Mouse (Mus musculus) midbrain, embryonic 10.5 days (tissue): ENCODE results near the gene Fam104a. TPM values are rescaled to one million over a fixed set of nuclear protein-coding genes. Genes with fewer than 3 reads are reported as not detected.
A peak's percentile ranks its signal among the peaks of the same experiment; 100 is the strongest.

ENCODE experiments used
- DNase-seq: peaks from one replicate; pipeline ENCODE4 v3.0.0-alpha.2; 2017; ENCODE audit warnings: low spot score
- H3K27ac ChIP-seq: fragments of 300-500 bp; sonication (generic); replicated peaks from 2 replicates; pipeline ENCODE4 v1.5.1; 2016; ENCODE audit warnings: mild to moderate bottlenecking
- H3K27me3 ChIP-seq: fragments of 300-500 bp; sonication (generic); 2 replicates; pipeline ENCODE4 v1.6.1; 2016; ENCODE audit warnings: low read depth, mild to moderate bottlenecking; ENCODE audit not compliant: poor library complexity, severe bottlenecking
- H3K36me3 ChIP-seq: fragments of 300-500 bp; sonication (generic); 2 replicates; pipeline ENCODE4 v1.6.1; 2016; ENCODE audit warnings: mild to moderate bottlenecking, moderate library complexity
- H3K4me1 ChIP-seq: fragments of 300-500 bp; sonication (generic); 2 replicates; pipeline ENCODE4 v1.6.1; 2016
- H3K4me3 ChIP-seq: fragments of 300-500 bp; sonication (generic); 2 replicates; pipeline ENCODE4 v1.5.1; 2016; ENCODE audit warnings: mild to moderate bottlenecking, moderate library complexity
- H3K9me3 ChIP-seq: fragments of 300-500 bp; sonication (generic); replicated peaks from 2 replicates; pipeline ENCODE4 v1.6.1; 2016; ENCODE audit warnings: mild to moderate bottlenecking
- WGBS: fragments of 180-500 bp; shearing (Covaris S2); methylation state at CpG from one replicate; pipeline ENCODE4 v1.1.7; 2016; 5-methylcytosine and 5-hydroxymethylcytosine counted together
- polyA plus RNA-seq: library from polyadenylated mRNA; unstranded; fragments of >200 nt; fragmentation: Nextera tagmentation; extraction: Ambion mirVana; gene quantifications from 2 replicates; pipeline ENCODE4 v1.2.1, GENCODE M21; 2016

The Fam104a gene
- polyA plus RNA-seq, 1 experiment from 2014 or later, result 60.9 TPM

DNA sequence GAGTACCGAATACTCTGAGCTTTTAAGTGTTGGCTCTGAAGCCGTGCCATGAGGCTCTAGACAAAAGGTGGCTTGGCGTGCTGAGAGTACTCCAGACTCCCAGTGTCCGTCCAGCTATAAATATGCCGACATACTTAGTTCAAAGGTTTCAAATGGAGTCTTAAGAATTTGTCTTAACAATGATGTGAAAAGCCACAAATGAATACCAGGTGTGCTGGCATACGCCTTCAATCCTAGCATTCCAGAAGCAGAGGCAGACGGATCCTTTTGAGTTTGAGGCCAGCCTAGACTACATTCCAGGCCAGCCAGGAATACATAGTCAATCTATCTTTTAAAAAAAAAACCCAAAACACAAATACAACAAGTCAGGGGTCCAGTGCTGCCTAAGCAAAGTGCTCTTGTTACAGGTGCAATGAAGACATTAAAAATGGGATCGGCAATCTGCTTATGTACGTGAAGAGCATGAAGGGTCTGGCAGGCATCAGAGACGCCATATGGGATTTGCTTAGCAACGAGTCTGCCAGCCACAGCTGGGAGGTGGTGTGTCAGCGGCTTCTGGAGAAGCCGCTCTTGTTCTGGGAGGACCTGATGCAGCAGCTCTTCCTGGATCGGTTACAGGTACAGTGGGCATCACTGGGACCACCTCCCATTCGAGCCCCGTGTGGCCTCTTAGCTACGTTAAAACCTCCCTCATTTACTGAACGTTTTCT, 29.2 kb downstream of the Fam104a start:
- H3K36me3 ChIP-seq, result peaks cover 82% of the 10 kb centered on the region

DNA sequence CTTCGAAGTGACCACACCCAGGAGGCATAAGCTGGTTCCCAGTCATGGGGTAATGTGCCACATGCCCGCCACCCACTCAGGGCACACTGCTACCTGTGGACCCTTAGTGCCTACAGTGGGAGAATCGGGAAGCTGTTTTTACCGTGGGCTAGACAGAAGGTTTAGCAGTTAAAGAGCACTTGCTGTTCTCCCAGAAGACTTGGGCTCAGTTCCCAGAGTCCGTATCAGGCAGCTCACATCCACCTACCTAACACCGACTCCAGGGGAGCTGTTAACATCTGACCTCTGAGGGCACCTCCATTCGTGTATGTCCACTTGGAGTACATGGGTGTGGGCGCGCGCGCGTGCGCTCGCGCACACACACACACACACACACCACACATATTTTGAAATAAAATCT, 29.9 kb downstream of the Fam104a start:
- Histone ChIP-seq H3K36me3 (peaks cover 76% of the 10 kb centered on the region), H3K4me1 (peaks cover 35% of the 10 kb centered on the region)
- WGBS, result 94% methylated on average over 15 of the region's 15 CpGs

More for the DNA sequence above, 29.2 kb downstream of the Fam104a start:
- Histone ChIP-seq H3K27ac (no peak overlapping the region), H3K4me3 (no peak overlapping the region), H3K9me3 (no peaks in the 10 kb centered on the region), H3K4me1 (peaks cover 32% of the 10 kb centered on the region), H3K27me3 (no peaks in the 10 kb centered on the region)
- DNase-seq, result no peak
- 88% methylated on average over 18 of the region's 18 CpGs for WGBS

DNA sequence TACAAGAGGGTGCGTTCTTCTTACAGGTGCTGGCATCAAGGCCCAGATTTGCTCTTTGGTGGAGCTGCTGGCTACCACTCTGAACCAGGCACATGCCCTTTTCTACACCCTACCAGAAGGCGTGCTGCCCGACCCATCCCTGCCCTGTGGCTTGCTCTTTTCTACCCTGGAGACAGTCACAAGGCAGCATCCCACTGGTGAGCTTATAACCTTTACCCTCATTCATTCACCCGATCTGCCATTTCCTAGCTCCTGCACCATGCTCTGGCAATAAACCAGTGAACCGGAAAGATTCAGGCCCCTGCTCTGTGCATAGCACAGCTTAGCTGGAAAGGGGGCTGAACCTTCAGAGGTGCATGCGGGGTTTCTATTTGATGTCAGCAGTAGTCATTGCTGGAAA, 31.4 kb downstream of the Fam104a start:
- no peak for DNase-seq
- H3K27me3 ChIP-seq, result peaks cover 5% of the 10 kb centered on the region; the same call in 1 of the 2 replicates
- 93% methylated on average over 6 of the region's 6 CpGs for WGBS
- H3K9me3 ChIP-seq, result no peaks in the 10 kb centered on the region
- no peak overlapping the region for H3K4me3 ChIP-seq
- H3K27ac ChIP-seq, result 0 out of 2 replicates have a peak overlapping the region, but pooled peaks have one; percentile 43
- H3K4me1 ChIP-seq, result peaks cover 48% of the 10 kb centered on the region
- H3K36me3 ChIP-seq, result peaks cover 60% of the 10 kb centered on the region

More for the DNA sequence above, 29.9 kb downstream of the Fam104a start:
- H3K27me3 ChIP-seq, result no peaks in the 10 kb centered on the region
- H3K27ac ChIP-seq, result no peak overlapping the region
- no peak for DNase-seq
- H3K4me3 ChIP-seq, result no peak overlapping the region
- no peaks in the 10 kb centered on the region for H3K9me3 ChIP-seq

DNA sequence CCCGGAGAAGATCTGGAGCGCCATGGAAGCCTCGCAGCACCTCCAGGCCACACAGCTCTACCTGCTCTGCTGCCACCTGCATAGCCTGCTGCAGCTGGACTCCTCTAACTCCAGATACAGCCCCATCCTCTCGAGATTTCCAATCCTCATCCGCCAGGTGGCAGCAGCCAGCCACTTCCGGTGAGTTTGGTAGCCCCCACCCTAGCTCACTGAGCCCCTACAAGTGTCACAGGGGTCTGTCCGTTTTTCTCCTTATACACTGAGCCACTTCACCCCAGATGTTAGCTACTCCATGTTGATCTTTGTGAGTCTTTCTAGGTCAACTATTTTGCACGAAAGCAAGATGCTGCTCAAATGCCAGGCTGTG, 32.1 kb downstream of the Fam104a start:
- WGBS, result 42% methylated on average over 8 of the region's 8 CpGs
- Histone ChIP-seq H3K36me3 (peaks cover 54% of the 10 kb centered on the region), H3K27ac (peak overlapping the region; percentile 43), H3K4me1 (peaks cover 48% of the 10 kb centered on the region), H3K27me3 (peaks cover 5% of the 10 kb centered on the region; the same call in 1 of the 2 replicates), H3K4me3 (no peak overlapping the region), H3K9me3 (no peaks in the 10 kb centered on the region)
- peak; percentile 61 for DNase-seq

DNA sequence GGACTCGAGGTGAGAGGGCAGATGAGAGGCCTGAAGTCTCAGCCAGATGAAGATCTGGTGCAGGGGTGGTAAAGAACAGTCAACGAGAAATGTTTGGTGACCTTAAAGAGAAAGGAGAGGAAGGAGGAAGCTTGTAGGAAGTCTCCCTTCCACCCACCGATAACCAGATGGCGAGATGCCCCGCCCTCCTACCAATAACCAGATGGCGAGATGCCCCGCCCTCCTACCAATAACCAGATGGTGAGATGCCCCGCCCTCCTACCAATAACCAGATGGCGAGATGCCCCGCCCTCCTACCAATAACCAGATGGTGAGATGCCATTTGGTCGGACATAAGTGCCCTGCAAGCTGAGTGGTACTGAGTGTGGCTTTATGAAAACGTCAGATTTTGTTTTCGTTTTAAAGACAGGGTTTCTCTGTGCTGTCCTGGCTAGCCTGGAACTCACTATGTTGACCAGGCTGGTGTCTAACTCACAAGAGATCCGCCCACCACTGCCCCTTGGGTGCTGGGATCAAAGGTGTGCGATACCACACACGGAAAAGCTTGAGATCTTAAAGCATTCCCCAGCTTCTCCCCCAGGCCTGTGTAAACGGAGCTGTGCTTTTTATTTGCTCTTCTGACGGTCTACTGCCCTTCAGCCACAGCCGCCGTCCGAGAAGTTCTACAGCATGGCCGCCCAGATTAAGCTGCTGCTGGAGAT, 32.6 kb downstream of the Fam104a start:
- no peaks in the 10 kb centered on the region for H3K9me3 ChIP-seq
- H3K4me3 ChIP-seq, result peak overlapping the region; percentile 96; the same call in 1 of the 2 replicates
- WGBS, result 71% methylated on average over 22 of the region's 22 CpGs
- H3K27ac ChIP-seq, result peak overlapping the region; percentile 43
- peaks cover 48% of the 10 kb centered on the region for H3K36me3 ChIP-seq
- H3K27me3 ChIP-seq, result peaks cover 5% of the 10 kb centered on the region; the same call in 1 of the 2 replicates
- H3K4me1 ChIP-seq, result peaks cover 48% of the 10 kb centered on the region
- no peak for DNase-seq

DNA sequence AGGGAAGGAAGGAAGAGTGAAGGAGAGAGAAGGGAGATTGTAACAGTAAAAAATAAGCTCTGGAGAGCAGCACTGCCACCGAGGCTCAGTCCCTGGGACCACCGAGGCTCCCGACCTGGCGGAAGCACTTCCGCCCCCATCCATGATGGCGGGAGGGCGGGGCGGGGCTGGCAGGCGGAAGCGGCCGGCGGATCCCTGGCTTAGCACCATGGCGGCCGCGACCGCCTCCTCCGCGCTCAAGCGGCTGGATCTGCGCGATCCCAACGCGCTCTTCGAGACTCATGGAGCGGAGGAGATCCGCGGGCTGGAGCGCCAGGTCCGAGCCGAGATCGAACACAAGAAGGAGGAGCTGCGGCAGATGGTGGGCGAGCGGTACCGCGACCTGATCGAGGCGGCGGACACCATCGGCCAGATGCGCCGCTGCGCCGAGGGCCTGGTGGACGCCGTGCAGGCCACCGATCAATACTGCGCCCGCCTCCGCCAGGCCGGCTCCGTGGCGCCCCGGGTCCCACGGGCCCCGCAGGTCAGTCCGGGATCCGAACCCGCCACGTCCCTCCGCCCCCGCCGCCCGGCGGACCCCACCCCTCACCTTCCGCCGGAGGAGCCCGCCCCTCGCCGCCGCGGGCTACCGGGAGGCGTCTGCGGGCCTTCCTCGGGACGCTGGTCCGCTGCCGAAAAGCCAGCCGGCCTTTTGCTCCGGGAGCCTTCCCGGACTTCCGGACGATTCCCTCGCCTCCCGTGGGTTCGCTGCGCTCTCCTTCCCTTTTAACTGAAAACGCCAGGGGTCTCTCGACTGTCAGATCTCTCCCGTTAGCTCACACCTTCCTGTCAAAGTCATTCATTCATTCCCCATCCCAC, 34.4 kb downstream of the Fam104a start, which contains the start of gene Slc39a11:
Gene Slc39a11 (minus strand): TSS at position 727 of the 858 bp plus-strand sequence.
- H3K4me3 ChIP-seq, result peak within 1 kb of the TSS; percentile 96
- peaks cover 48% of the 10 kb centered on the region for H3K4me1 ChIP-seq
- under 1% methylated on average over 89 of the region's 91 CpGs for WGBS
- peaks cover 5% of the 10 kb centered on the region; the same call in 1 of the 2 replicates for H3K27me3 ChIP-seq
- peak; percentile 85 for DNase-seq
- peak within 1 kb of the TSS; percentile 97 for H3K27ac ChIP-seq
- peaks cover 5% of the 10 kb centered on the region; the same call in 1 of the 2 replicates for H3K9me3 ChIP-seq
- peaks cover 31% of the 10 kb centered on the region for H3K36me3 ChIP-seq

DNA sequence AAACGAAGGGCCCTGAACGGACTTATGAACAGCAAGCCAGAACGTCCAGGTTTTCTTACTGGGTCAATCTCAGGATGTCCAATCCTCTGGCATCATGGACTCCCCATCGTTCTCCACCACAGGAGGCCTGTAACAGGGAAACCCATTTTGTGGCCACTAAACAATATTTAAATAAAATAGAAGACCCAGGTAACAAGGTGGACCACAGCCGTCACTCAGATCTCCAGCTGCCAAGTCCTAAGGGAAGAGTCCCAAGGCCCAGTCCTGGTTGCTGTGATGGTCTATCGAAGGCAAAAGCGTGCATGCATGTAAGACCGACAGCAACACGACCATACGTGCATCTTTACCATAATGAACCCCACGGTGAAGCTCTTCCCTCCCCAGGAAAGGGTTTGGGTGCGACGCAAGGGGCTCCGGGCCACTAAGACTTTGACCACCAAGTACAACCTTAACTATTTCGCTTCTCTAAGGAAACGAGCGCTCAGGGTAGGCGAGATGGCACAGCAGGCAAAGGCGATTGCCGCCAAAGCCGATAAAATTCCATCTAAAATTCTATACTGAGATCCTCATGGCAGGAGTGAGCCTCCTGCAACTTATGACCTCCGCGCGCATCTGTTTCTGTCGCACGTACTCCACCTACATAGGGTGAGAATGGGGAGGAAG, 35.1 kb downstream of the Fam104a start, which contains the start of gene Cog1:
Gene Cog1 (plus strand): TSS at position 480 of the 663 bp plus-strand sequence.
- Histone ChIP-seq H3K4me3 (peak within 1 kb of the TSS; percentile 96), H3K36me3 (peaks cover 23% of the 10 kb centered on the region), H3K4me1 (peaks cover 48% of the 10 kb centered on the region), H3K27ac (peak within 1 kb of the TSS; percentile 97), H3K27me3 (peaks cover 5% of the 10 kb centered on the region; the same call in 1 of the 2 replicates), H3K9me3 (peaks cover 5% of the 10 kb centered on the region; the same call in 1 of the 2 replicates)
- DNase-seq, result no peak
- WGBS, result 39% methylated on average over 26 of the region's 26 CpGs

DNA sequence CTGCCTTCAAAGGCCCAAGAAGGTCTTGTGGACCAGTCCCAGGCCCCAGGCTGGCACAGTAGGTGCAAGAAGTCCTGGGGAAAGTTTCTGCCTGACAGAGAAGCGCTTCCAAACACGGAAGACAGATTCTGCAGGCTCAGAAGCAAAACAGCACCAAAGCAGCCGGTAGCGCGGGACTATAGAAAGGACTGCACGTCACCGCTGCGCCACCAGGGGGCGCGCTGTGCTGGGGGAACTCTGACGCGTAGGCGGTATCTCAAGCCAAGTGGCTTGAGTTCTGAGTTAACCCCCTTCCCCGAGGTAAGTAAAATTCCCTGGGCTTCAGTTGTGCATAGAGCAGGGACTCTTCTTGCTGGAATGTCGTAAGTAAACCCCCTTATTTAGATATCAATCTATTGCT, 35.8 kb downstream of the Fam104a start:
- Histone ChIP-seq H3K9me3 (peaks cover 5% of the 10 kb centered on the region; the same call in 1 of the 2 replicates), H3K4me3 (peak overlapping the region; percentile 96), H3K36me3 (peaks cover 16% of the 10 kb centered on the region), H3K4me1 (peaks cover 48% of the 10 kb centered on the region), H3K27me3 (peaks cover 5% of the 10 kb centered on the region; the same call in 1 of the 2 replicates), H3K27ac (peak overlapping the region; percentile 10; the same call in 1 of the 2 replicates)
- peak; percentile 85 for DNase-seq
- 2% methylated on average over 15 of the region's 15 CpGs for WGBS

DNA sequence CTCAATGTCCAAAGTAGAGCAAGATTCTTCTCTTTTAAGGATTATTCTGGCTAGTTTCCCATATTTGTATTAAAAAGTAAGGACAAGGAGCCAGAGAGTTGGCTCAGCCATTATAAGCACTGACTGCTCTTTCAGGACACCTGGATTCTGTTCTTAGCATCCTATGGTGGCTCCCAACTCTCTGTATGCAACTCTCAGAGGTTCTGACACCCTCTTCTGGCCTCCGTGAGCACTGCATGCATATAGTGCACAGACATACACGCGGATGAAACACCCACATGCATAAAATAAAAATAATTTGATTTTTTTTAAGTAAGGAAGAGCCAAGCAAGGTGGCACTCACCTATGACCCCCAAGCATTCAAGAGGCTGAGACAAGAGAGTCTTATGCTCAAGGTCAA, 38.8 kb downstream of the Fam104a start:
- Histone ChIP-seq H3K4me3 (no peak overlapping the region), H3K27me3 (peaks cover 5% of the 10 kb centered on the region; the same call in 1 of the 2 replicates), H3K9me3 (peaks cover 5% of the 10 kb centered on the region; the same call in 1 of the 2 replicates), H3K36me3 (no peaks in the 10 kb centered on the region), H3K27ac (no peak overlapping the region), H3K4me1 (peaks cover 19% of the 10 kb centered on the region)
- no peak for DNase-seq
- 82% methylated on average over 3 of the region's 3 CpGs for WGBS

DNA sequence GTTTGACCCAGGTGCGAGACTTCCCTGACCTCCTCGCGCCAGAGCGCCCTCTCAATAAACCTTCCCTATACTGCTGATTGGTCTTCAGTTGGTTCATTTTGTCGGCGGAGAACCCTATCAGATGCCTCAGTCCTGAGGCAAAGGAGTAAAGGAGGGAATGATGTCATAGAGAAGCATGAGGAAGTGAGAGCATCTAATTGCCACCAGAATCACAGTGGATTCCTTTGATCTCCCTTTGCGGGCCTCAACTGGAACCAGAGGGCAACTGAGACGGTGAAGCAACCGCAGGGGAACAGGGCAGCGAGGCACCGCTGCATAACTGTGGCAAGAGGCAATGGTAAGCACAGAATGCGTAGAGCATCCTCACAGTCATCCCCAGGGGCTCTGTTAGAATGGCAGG, 45.3 kb downstream of the Fam104a start:
- Histone ChIP-seq H3K27ac (no peak overlapping the region), H3K27me3 (no peaks in the 10 kb centered on the region), H3K4me3 (no peak overlapping the region), H3K9me3 (peaks cover 10% of the 10 kb centered on the region; the same call in 1 of the 2 replicates), H3K4me1 (no peaks in the 10 kb centered on the region), H3K36me3 (no peaks in the 10 kb centered on the region)
- DNase-seq, result no peak
- WGBS, result 87% methylated on average over 12 of the region's 12 CpGs

DNA sequence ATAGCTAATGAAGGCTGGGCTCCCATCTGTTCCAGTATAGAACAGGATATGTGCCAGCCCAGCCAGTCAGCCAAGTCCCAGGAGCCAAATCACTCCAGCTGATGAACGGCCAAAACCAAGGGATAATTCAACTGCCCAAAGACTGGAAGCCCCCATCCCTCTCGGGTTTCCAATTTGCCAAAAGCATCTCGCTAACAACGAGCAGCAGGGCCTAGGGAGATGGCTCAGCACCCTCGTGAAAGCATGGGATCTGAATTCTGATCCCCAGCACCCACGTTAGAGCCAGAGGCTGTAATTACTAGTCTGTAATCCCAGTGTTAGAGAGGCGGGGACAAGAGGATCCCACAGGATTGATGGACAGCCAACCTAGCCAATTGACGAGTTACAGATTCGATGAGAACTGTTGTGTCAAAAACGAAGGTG, 49.2 kb downstream of the Fam104a start:
- Histone ChIP-seq H3K36me3 (no peaks in the 10 kb centered on the region), H3K4me3 (no peak overlapping the region), H3K27ac (no peak overlapping the region), H3K27me3 (no peaks in the 10 kb centered on the region; the same call in 1 of the 2 replicates), H3K9me3 (peaks cover 10% of the 10 kb centered on the region; the same call in 1 of the 2 replicates), H3K4me1 (no peaks in the 10 kb centered on the region)
- no peak for DNase-seq
- WGBS, result 77% methylated on average over 10 of the region's 10 CpGs
